Mouse (Mus musculus): ENCODE data around the gene Vps36.

- TF ChIP-seq CTCF (IDR thresholded peaks at IDR 0.05; ENCODE audit: control insufficient read depth, insufficient read depth, insufficient replicate concordance, low read depth, low read length), result no peak
- no peak for TF ChIP-seq POLR2A (IDR thresholded peaks at IDR 0.05; ENCODE audit: control insufficient read depth, low read depth, low read length)
Measured at GRCm38 (mm10) chr8:22169167-22169566, 23.4 kb upstream of the Vps36 start.

Data from testis, adult 2 months (tissue).